Mouse (Mus musculus) stomach, embryonic 15.5 days (tissue): ENCODE measurements around the gene Cd38. TPM values are rescaled to one million over a fixed set of nuclear protein-coding genes. Genes with fewer than 3 reads are reported as not detected.

ENCODE experiments used
- ATAC-seq: fragments of 200-750 bp; cut with Nextera tagmentation; 2 replicates; pipeline ENCODE4 v1.8.0; 2017; ENCODE audit warnings: low read depth, moderate number of reproducible peaks, moderate TSS enrichment; ENCODE audit not compliant: insufficient read depth, low FRiP score
- H3K27ac ChIP-seq: fragments of 300-500 bp; sonication (generic); 2 replicates; pipeline ENCODE4 v1.5.1; 2015; ENCODE audit warnings: mild to moderate bottlenecking, inconsistent platforms
- H3K27me3 ChIP-seq: fragments of 300-500 bp; sonication (generic); replicated peaks from 2 replicates; pipeline ENCODE4 v1.6.1; 2015; ENCODE audit warnings: inconsistent platforms
- H3K36me3 ChIP-seq: fragments of 300-500 bp; sonication (generic); 2 replicates; pipeline ENCODE4 v1.6.1; 2015; ENCODE audit warnings: inconsistent platforms
- H3K4me1 ChIP-seq: fragments of 300-500 bp; sonication (generic); 2 replicates; pipeline ENCODE4 v1.6.1; 2015; ENCODE audit warnings: inconsistent platforms
- H3K4me2 ChIP-seq: fragments of 300-500 bp; sonication (generic); 2 replicates; pipeline ENCODE4 v1.6.1; 2015; ENCODE audit warnings: mild to moderate bottlenecking, inconsistent platforms
- H3K4me3 ChIP-seq: fragments of 300-500 bp; sonication (generic); replicated peaks from 2 replicates; pipeline ENCODE4 v1.5.1; 2015; ENCODE audit warnings: inconsistent platforms
- H3K9ac ChIP-seq: fragments of 300-500 bp; sonication (generic); 2 replicates; pipeline ENCODE4 v1.6.1; 2015; ENCODE audit warnings: inconsistent platforms
- H3K9me3 ChIP-seq: fragments of 300-500 bp; sonication (generic); 2 replicates; pipeline ENCODE4 v1.6.1; 2016; ENCODE audit warnings: inconsistent platforms
- WGBS: fragments of 180-500 bp; shearing (Covaris S2); methylation state at CpG from one replicate; pipeline ENCODE4 v1.1.7; 2015; 5-methylcytosine and 5-hydroxymethylcytosine counted together
- polyA plus RNA-seq: library from polyadenylated mRNA; unstranded; fragments of >200 nt; fragmentation: Nextera tagmentation; extraction: Ambion mirVana; gene quantifications from 2 replicates; pipeline ENCODE4 v1.2.1, GENCODE M21; 2015

Gene Cd38
- polyA plus RNA-seq, 1 experiment from 2014 or later = 13.5 TPM

DNA sequence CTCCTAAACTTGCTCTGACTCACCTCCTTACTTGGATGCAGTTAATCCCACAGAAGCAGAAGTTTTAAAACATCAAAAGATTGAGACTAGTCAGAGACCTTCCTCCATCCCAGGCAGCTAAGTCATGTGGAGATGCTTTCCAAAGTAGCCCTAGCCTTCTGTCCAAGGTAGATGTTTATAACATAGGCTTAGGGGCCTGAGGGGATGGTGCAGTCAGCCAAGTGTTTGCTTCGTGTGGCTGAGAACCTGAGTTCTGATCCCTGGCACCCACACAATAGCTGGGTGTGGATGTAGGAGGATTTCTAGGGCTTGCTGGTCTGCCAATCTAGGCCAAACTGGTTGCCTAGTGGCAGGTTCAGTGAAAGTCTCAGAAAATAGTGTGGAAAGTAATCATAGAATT lies 84.9 kb downstream of the Cd38 start:
- H3K4me2 ChIP-seq = no peak overlapping the region
- H3K9me3 ChIP-seq = no peaks in the 10 kb centered on the region
- peaks cover 4% of the 10 kb centered on the region; the same call in 1 of the 2 replicates for H3K4me1 ChIP-seq
- no peak overlapping the region for H3K4me3 ChIP-seq
- H3K9ac ChIP-seq = no peak overlapping the region
- no peaks in the 10 kb centered on the region for H3K27me3 ChIP-seq
- no peaks in the 10 kb centered on the region for H3K36me3 ChIP-seq
- ATAC-seq = no peak
- WGBS = 59% methylated on average over 1 of the region's 1 CpGs
- no peak overlapping the region for H3K27ac ChIP-seq

DNA sequence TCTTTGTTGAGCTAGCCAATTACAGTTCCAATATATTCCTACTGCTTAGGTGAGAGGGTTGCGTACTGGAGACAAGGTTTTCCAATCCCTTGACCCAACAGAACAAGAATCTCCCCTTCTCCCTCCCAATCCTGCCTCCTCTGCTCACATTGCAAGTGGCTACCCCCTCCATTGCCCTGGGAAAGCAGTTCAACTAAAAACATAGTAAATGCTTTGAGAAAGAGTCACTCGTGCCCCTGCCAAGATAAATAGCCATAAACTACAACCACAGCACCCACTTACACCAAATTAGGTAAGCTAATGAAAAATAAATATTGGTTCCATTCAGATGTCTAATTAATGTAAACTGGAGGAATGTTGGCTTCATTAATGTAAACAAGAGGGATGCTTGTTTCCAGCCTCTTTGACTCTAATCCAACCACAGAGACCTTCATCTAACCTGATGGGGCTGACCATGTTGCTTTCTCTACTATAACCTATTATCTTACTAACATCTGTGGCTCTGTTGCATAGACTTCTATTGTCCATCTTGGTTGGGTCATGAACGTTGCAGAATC lies 91.6 kb downstream of the Cd38 start:
- ATAC-seq = no peak
- no peak overlapping the region for H3K27ac ChIP-seq
- no peak overlapping the region for H3K9ac ChIP-seq
- no peaks in the 10 kb centered on the region for H3K4me1 ChIP-seq
- no peaks in the 10 kb centered on the region for H3K27me3 ChIP-seq
- no peak overlapping the region for H3K4me2 ChIP-seq
- no peaks in the 10 kb centered on the region for H3K36me3 ChIP-seq
- 83% methylated on average over 3 of the region's 3 CpGs for WGBS
- no peaks in the 10 kb centered on the region for H3K9me3 ChIP-seq
- no peak overlapping the region for H3K4me3 ChIP-seq

DNA sequence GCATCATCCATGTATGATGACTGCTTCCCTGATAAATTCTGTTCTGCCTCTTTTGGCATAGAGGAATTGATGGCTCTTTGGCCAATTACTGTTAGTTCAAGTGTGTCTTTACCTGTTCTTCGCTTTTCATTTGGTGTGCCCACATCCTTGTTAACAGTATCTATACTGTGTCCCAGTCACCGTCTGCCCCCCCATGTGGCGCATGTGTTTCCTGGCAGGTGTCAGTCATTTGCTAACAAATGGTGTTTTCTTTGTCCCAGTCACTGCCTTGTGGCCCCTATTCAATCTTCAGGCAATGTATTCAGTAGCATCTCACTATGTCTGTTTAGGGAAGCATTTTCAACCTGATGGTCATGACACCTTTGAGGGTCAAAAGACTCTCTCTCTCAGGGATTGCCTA lies 92.7 kb downstream of the Cd38 start:
- H3K4me2 ChIP-seq = no peak overlapping the region
- WGBS = 88% methylated on average over 3 of the region's 3 CpGs
- no peaks in the 10 kb centered on the region for H3K27me3 ChIP-seq
- H3K9ac ChIP-seq = no peak overlapping the region
- no peak overlapping the region for H3K4me3 ChIP-seq
- H3K27ac ChIP-seq = no peak overlapping the region
- H3K36me3 ChIP-seq = no peaks in the 10 kb centered on the region
- H3K4me1 ChIP-seq = no peaks in the 10 kb centered on the region
- no peak for ATAC-seq
- H3K9me3 ChIP-seq = no peaks in the 10 kb centered on the region

Other genes with a start within 250 kb of the Cd38 start
- gene Cc2d2a, start 206.2 kb upstream of the Cd38 start, polyA plus RNA-seq = 10.5 and 11.7 TPM in 2 replicates
- 0.72 and 3.0 TPM in 2 replicates for gene Bst1, start 49.7 kb upstream of the Cd38 start, polyA plus RNA-seq
- 55.1 and 56.4 TPM in 2 replicates for gene Fbxl5, start 46.9 kb upstream of the Cd38 start, polyA plus RNA-seq
- 0.54 and 3.7 TPM in 2 replicates for gene Gm7879, start 44.6 kb downstream of the Cd38 start, polyA plus RNA-seq
- gene Fgfbp1, start 113.2 kb downstream of the Cd38 start, polyA plus RNA-seq = 45.5 and 69.6 TPM in 2 replicates
- gene Prom1, start 233.5 kb downstream of the Cd38 start, polyA plus RNA-seq = 52.4 and 61.3 TPM in 2 replicates